In the genomic region with DNA sequence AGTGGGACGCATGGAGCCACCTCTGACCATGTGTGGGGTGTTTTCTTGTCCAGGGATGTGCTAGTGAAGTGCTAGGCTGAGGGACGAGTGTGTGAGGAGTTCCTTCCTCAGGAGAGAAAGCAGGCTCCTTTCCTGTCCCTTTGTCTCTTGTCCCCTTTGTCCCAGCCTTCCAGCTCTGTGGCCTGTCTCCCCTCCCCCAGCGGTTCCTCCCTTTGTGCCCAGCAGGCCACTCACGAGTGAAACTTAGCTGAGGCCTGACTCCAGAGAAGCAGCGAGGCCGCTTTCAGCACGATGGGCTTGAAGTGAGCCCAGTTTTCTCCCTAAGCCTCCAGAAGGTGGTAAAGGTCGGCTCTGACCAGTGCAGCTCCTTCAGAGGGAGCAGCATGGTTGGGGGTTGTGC, we compare ENCODE assay signal across 8 mouse cellular contexts. TPM values are rescaled to one million over a fixed set of nuclear protein-coding genes. Genes with fewer than 3 reads are reported as not detected.
DNase-seq lines count a peak whose midpoint lies in the region; ATAC-seq lines count a peak whose summit lies in the region.

No protein-coding gene starts in this region.

- H3K4me3 ChIP-seq in kidney, embryonic 16.5 days (ENCODE audit: low read length) = no peak overlapping the region
- H3K4me3 ChIP-seq in embryonic facial prominence, embryonic 14.5 days (ENCODE audit: low read depth, low read length) = no peak overlapping the region
- H3K4me3 ChIP-seq in limb, embryonic 10.5 days = no peak overlapping the region
- no peak overlapping the region for H3K4me3 ChIP-seq in neural tube, embryonic 12.5 days

- H3K4me1 ChIP-seq in kidney, embryonic 16.5 days (ENCODE audit: insufficient read depth, low read length) = peaks cover 77% of the 10 kb centered on the region
- peaks cover 36% of the 10 kb centered on the region for H3K4me1 ChIP-seq in embryonic facial prominence, embryonic 14.5 days (ENCODE audit: control insufficient read depth, insufficient read depth, low read length)
- H3K4me1 ChIP-seq in limb, embryonic 10.5 days = peaks cover 95% of the 10 kb centered on the region
- H3K4me1 ChIP-seq in neural tube, embryonic 12.5 days = peaks cover 95% of the 10 kb centered on the region

- H3K9me3 ChIP-seq in kidney, embryonic 16.5 days (ENCODE audit: low read length) = no peaks in the 10 kb centered on the region
- H3K9me3 ChIP-seq in embryonic facial prominence, embryonic 14.5 days (ENCODE audit: control insufficient read depth, low read length) = no peaks in the 10 kb centered on the region
- no peaks in the 10 kb centered on the region for H3K9me3 ChIP-seq in limb, embryonic 10.5 days (replicated peaks)
- no peaks in the 10 kb centered on the region for H3K9me3 ChIP-seq in neural tube, embryonic 12.5 days

- H3K27me3 ChIP-seq in kidney, embryonic 16.5 days (ENCODE audit: insufficient read depth, low read length) = no peaks in the 10 kb centered on the region
- H3K27me3 ChIP-seq in embryonic facial prominence, embryonic 14.5 days (replicated peaks; ENCODE audit: control insufficient read depth, insufficient read depth, low read length) = no peaks in the 10 kb centered on the region
- no peaks in the 10 kb centered on the region for H3K27me3 ChIP-seq in limb, embryonic 10.5 days (ENCODE audit: low read depth, poor library complexity, severe bottlenecking)
- no peaks in the 10 kb centered on the region for H3K27me3 ChIP-seq in neural tube, embryonic 12.5 days (replicated peaks)

- H3K36me3 ChIP-seq in kidney, embryonic 16.5 days (ENCODE audit: insufficient read depth, low read length) = peaks cover 2% of the 10 kb centered on the region; the same call in 1 of the 2 replicates
- H3K36me3 ChIP-seq in embryonic facial prominence, embryonic 14.5 days (ENCODE audit: control insufficient read depth, insufficient read depth, low read length) = peaks cover 46% of the 10 kb centered on the region
- H3K36me3 ChIP-seq in limb, embryonic 10.5 days = peaks cover 99% of the 10 kb centered on the region
- peaks cover 34% of the 10 kb centered on the region for H3K36me3 ChIP-seq in neural tube, embryonic 12.5 days

- DNase-seq in kidney, postnatal 25 days = no peak
- DNase-seq in embryonic facial prominence, embryonic 14.5 days (ENCODE audit: low spot score) = peak; percentile 55
- no peak for DNase-seq in limb, embryonic 10.5 days (ENCODE audit: low spot score)
- DNase-seq in layer of hippocampus, postnatal 25 days (ENCODE audit: extremely low spot score in 1 of 2, low spot score in 1 of 2) = no peak

- peak overlapping the region; percentile 63 for H3K27ac ChIP-seq in kidney, embryonic 16.5 days (ENCODE audit: low read length)
- H3K27ac ChIP-seq in embryonic facial prominence, embryonic 14.5 days (replicated peaks; ENCODE audit: low read depth, low read length) = peak overlapping the region; percentile 50; the same call in 1 of the 2 replicates
- H3K27ac ChIP-seq in limb, embryonic 10.5 days = peak overlapping the region; percentile 78
- peak overlapping the region; percentile 80 for H3K27ac ChIP-seq in neural tube, embryonic 12.5 days

- H3K9ac ChIP-seq in kidney, embryonic 16.5 days (replicated peaks; ENCODE audit: low read length) = peak overlapping the region; percentile 37
- no peak overlapping the region for H3K9ac ChIP-seq in embryonic facial prominence, embryonic 14.5 days (ENCODE audit: low read depth, low read length)
- H3K9ac ChIP-seq in neural tube, embryonic 12.5 days = peak overlapping the region; percentile 60

- 23% methylated on average over 8 of the region's 8 CpGs for WGBS in kidney, embryonic 16.5 days
- WGBS in embryonic facial prominence, embryonic 14.5 days = 34% methylated on average over 8 of the region's 8 CpGs
- WGBS in limb, embryonic 10.5 days = 31% methylated on average over 8 of the region's 8 CpGs
- 6% methylated on average over 8 of the region's 8 CpGs for WGBS in neural tube, embryonic 12.5 days

- no peak overlapping the region for H3K4me2 ChIP-seq in kidney, embryonic 16.5 days (replicated peaks; ENCODE audit: low read depth, low read length)
- H3K4me2 ChIP-seq in embryonic facial prominence, embryonic 14.5 days (ENCODE audit: low read depth, low read length) = no peak overlapping the region
- H3K4me2 ChIP-seq in neural tube, embryonic 12.5 days (replicated peaks) = peak overlapping the region; percentile 39

- ATAC-seq in kidney, embryonic 16.5 days (ENCODE audit: low FRiP score, low TSS enrichment) = no peak
- ATAC-seq in embryonic facial prominence, embryonic 14.5 days (ENCODE audit: low read depth) = peak; percentile 12; the same call in 1 of the 2 replicates
- peak; percentile 34; the same call in 1 of the 2 replicates for ATAC-seq in neural tube, embryonic 12.5 days (ENCODE audit: low FRiP score, low read depth)
- ATAC-seq in granulocyte monocyte progenitor cell, adult 5-6 weeks (replicated peaks; ENCODE audit: poor library complexity, severe bottlenecking) = no peak
- no peak for ATAC-seq in monocyte, adult 5-6 weeks (replicated peaks; ENCODE audit: insufficient number of reproducible peaks, low FRiP score, low TSS enrichment, poor library complexity, severe bottlenecking)

RNA-seq across cellular contexts. Expression of gene Ssbp3, which starts 26.2 kb away (rescaled TPM):
- polyA plus RNA-seq in kidney, embryonic 16.5 days (2015; fragmentation: Nextera tagmentation; extraction: Ambion mirVana) = 66.4 and 79.4 TPM in 2 replicates
- 72.9 and 88.2 TPM in 2 replicates for polyA plus RNA-seq in embryonic facial prominence, embryonic 14.5 days (2014; fragmentation: Nextera tagmentation; extraction: Ambion mirVana)
- 225 and 250 TPM in 2 replicates for polyA plus RNA-seq in limb, embryonic 10.5 days (2016; fragmentation: Nextera tagmentation; extraction: Ambion mirVana)
- polyA plus RNA-seq in neural tube, embryonic 12.5 days (2016; fragmentation: Nextera tagmentation; extraction: Ambion mirVana) = 308 and 332 TPM in 2 replicates
- total RNA-seq in layer of hippocampus, postnatal 25 days (2021) = 100 to 1,000 TPM; 147 to 150 TPM
- total RNA-seq in granulocyte monocyte progenitor cell, adult 5-6 weeks (2014; fragmentation: Nextera tagmentation) = 43.2 and 54.1 TPM in 2 replicates
- 12.9 and 19.2 TPM in 2 replicates for total RNA-seq in granulocyte monocyte progenitor cell, adult 5-6 weeks (2017)
- 14.3 to 22.7 TPM (median 19.5 TPM) in 3 replicates for total RNA-seq in monocyte, adult 5-6 weeks (2017)

Comparison
In these comparisons a context has a peak if more than half of its experiments do, and no peak if none do; other contexts are left out.
1. ATAC-seq: peak in embryonic facial prominence, embryonic 14.5 days (single experiment) and neural tube, embryonic 12.5 days (single experiment); none in kidney, embryonic 16.5 days (single experiment), granulocyte monocyte progenitor cell, adult 5-6 weeks (single experiment) and monocyte, adult 5-6 weeks (single experiment).
2. Peak in every context shown above with its lines, with median percentiles within 50 percentile points of each other: H3K27ac ChIP-seq.